Mouse (Mus musculus): ENCODE results near the gene Apba1. TPM values are rescaled to one million over a fixed set of nuclear protein-coding genes. Genes with fewer than 3 reads are reported as not detected.

The Apba1 gene
- polyA plus RNA-seq, 1 experiment from 2014 or later, result 0.79 TPM

DNA sequence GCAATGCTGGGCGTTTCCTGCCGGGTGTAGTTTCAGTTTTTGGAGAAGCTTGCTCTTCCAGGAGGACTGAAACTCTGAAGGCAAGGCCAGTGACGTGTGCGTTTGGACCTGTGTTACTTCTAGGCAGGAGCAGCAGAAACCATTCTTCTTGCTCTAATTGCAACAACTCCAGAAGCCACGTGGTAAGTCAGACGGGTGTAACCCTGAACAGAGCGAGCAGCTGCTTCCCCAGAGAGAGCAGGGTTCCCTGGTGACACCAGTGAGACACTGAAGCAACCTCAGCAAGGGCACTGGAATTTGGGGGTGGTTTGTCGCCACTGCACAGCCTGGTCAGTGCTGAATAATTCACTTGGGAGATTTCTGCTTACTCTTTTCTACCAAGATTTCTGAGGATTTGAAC is 138.2 kb downstream of the Apba1 start:
- H3K4me1 ChIP-seq (ENCODE audit: control insufficient read depth, insufficient read depth, low read length), result no peaks in the 10 kb centered on the region
- H3K4me3 ChIP-seq (ENCODE audit: low read length), result no peak overlapping the region
- H3K36me3 ChIP-seq (ENCODE audit: control insufficient read depth, insufficient read depth, low read length), result no peaks in the 10 kb centered on the region
- peaks cover 20% of the 10 kb centered on the region for H3K27me3 ChIP-seq (ENCODE audit: control insufficient read depth, insufficient read depth, low read length)
- WGBS, result 72% methylated on average over 8 of the region's 8 CpGs
- H3K9me3 ChIP-seq (ENCODE audit: control insufficient read depth, low read length), result no peaks in the 10 kb centered on the region; the same call in 1 of the 2 replicates
- no peak for ATAC-seq (ENCODE audit: low FRiP score, low TSS enrichment)
- H3K4me2 ChIP-seq (replicated peaks; ENCODE audit: low read depth, low read length), result no peak overlapping the region
- no peak overlapping the region for H3K9ac ChIP-seq (ENCODE audit: low read depth, low read length)
- H3K27ac ChIP-seq (ENCODE audit: low read depth, low read length), result no peak overlapping the region

DNA sequence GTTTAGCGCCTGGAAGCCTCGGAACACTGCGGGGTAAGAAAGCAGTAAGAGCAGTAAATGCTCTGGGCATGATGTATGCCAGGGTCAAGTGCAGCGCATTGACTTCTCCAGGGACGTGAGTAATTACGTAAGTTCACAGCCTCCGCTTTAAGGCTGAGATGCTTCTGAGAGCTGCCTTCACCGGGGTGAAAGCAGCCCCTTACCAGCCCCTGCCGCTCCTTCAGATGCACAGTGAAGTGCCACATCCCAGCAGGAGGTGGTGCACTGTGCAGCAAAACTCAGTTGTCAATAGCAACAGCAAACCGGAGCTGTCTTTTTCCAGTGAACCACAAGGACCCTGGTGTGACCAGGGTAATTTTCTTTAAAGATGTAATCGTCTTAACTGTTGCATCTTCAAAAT is 139.8 kb downstream of the Apba1 start:
- Histone ChIP-seq H3K4me2 (replicated peaks; ENCODE audit: low read depth, low read length) (no peak overlapping the region), H3K4me3 (ENCODE audit: low read length) (no peak overlapping the region), H3K4me1 (ENCODE audit: control insufficient read depth, insufficient read depth, low read length) (no peaks in the 10 kb centered on the region), H3K27ac (ENCODE audit: low read depth, low read length) (no peak overlapping the region), H3K9ac (ENCODE audit: low read depth, low read length) (no peak overlapping the region), H3K36me3 (ENCODE audit: control insufficient read depth, insufficient read depth, low read length) (no peaks in the 10 kb centered on the region), H3K27me3 (ENCODE audit: control insufficient read depth, insufficient read depth, low read length) (peaks cover 5% of the 10 kb centered on the region; the same call in 1 of the 2 replicates), H3K9me3 (ENCODE audit: control insufficient read depth, low read length) (no peaks in the 10 kb centered on the region; the same call in 1 of the 2 replicates)
- WGBS, result 36% methylated on average over 11 of the region's 11 CpGs
- no peak for ATAC-seq (ENCODE audit: low FRiP score, low TSS enrichment)

DNA sequence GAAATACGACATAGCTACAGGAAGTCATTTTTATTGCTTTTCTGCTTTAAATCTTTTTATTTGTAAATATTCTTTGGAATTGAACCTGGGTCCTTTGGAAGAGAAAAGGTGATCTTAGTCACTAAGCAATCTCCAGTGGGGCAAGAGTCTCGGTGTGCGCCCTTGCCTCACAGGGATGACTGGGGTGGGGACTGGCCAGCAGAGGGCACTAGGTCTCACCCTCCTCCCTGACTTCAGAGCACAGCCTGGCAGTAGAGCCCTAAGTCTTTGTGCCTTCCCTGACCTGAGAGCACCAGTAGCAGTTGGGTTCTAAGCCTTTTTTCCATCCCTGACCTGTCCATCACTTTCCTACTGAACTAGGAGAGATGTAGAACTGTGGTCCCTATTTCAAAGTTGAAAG is 142.5 kb downstream of the Apba1 start:
- Histone ChIP-seq H3K27ac (ENCODE audit: low read depth, low read length) (no peak overlapping the region), H3K9me3 (ENCODE audit: control insufficient read depth, low read length) (no peaks in the 10 kb centered on the region), H3K27me3 (ENCODE audit: control insufficient read depth, insufficient read depth, low read length) (no peaks in the 10 kb centered on the region; the same call in 1 of the 2 replicates), H3K9ac (ENCODE audit: low read depth, low read length) (no peak overlapping the region), H3K4me3 (ENCODE audit: low read length) (no peak overlapping the region), H3K4me1 (ENCODE audit: control insufficient read depth, insufficient read depth, low read length) (no peaks in the 10 kb centered on the region), H3K36me3 (ENCODE audit: control insufficient read depth, insufficient read depth, low read length) (no peaks in the 10 kb centered on the region), H3K4me2 (replicated peaks; ENCODE audit: low read depth, low read length) (no peak overlapping the region)
- ATAC-seq (ENCODE audit: low FRiP score, low TSS enrichment), result no peak
- 73% methylated on average over 3 of the region's 3 CpGs for WGBS

DNA sequence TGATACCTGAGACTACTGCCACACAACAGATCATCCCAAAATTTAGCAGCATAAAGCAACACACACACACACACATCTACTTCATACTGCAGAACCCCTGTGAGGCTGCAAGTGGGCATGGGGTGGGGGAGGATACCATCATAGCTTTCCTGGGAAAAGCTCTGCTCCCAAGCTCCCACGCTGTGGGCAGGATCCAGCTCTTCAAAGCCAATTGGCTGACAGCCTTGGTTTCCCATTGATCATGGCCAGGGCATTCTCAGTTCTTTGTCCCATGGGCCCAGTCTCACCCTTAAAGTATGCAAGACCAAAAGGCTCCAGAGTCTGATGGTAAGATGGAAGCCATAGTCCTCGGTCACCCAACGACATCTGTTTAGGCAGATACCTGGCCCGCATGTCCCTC is 143.1 kb downstream of the Apba1 start:
- H3K4me2 ChIP-seq (replicated peaks; ENCODE audit: low read depth, low read length), result no peak overlapping the region
- no peaks in the 10 kb centered on the region for H3K4me1 ChIP-seq (ENCODE audit: control insufficient read depth, insufficient read depth, low read length)
- 95% methylated on average over 4 of the region's 4 CpGs for WGBS
- no peaks in the 10 kb centered on the region for H3K36me3 ChIP-seq (ENCODE audit: control insufficient read depth, insufficient read depth, low read length)
- no peak for ATAC-seq (ENCODE audit: low FRiP score, low TSS enrichment)
- H3K27me3 ChIP-seq (ENCODE audit: control insufficient read depth, insufficient read depth, low read length), result no peaks in the 10 kb centered on the region; the same call in 1 of the 2 replicates
- H3K27ac ChIP-seq (ENCODE audit: low read depth, low read length), result no peak overlapping the region
- H3K4me3 ChIP-seq (ENCODE audit: low read length), result no peak overlapping the region
- no peak overlapping the region for H3K9ac ChIP-seq (ENCODE audit: low read depth, low read length)
- no peaks in the 10 kb centered on the region for H3K9me3 ChIP-seq (ENCODE audit: control insufficient read depth, low read length)

DNA sequence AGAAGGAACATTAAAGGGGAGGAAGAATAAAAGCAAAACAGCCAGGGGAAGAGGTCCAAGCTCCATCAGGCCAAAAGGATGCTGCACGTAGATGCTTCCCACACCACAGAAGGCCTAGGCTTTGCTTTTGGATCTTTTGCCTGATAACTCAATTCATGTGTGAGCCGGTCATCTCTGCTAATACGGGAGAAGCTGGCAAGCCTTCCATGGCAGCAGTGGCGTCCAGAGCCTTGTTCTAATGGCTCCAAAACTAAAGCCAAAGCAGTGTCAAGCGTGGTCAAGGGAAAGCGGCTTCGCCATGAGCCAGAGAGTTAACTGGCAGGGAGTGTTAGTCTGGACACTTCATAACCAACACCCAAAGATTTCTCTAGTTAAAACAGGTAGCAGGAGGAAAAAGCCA is 144.4 kb downstream of the Apba1 start:
- Histone ChIP-seq H3K27ac (ENCODE audit: low read depth, low read length) (no peak overlapping the region), H3K27me3 (ENCODE audit: control insufficient read depth, insufficient read depth, low read length) (no peaks in the 10 kb centered on the region; the same call in 1 of the 2 replicates), H3K4me2 (replicated peaks; ENCODE audit: low read depth, low read length) (no peak overlapping the region), H3K9me3 (ENCODE audit: control insufficient read depth, low read length) (no peaks in the 10 kb centered on the region), H3K4me1 (ENCODE audit: control insufficient read depth, insufficient read depth, low read length) (no peaks in the 10 kb centered on the region), H3K36me3 (ENCODE audit: control insufficient read depth, insufficient read depth, low read length) (no peaks in the 10 kb centered on the region), H3K9ac (ENCODE audit: low read depth, low read length) (no peak overlapping the region), H3K4me3 (ENCODE audit: low read length) (no peak overlapping the region)
- no peak for ATAC-seq (ENCODE audit: low FRiP score, low TSS enrichment)
- 93% methylated on average over 7 of the region's 7 CpGs for WGBS

DNA sequence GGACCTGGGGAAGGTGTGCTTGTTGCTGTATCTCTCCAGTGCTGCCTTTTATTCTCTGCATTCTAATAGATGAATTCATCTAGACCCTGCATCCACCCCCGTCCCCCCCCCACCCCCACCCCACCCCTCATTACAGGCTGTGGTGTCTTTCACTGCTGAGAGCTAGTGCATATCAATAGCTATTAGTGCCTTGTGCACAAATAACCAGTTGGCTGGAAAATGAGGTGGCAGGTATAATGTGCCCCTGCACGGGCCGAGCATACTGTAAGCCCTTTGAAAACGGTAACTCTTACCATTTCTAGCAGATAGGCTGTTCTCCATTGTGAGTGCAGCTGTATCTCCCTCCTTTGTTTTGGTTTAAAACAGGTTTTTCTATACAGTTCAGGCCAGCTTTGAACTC is 146.2 kb downstream of the Apba1 start:
- H3K9me3 ChIP-seq (ENCODE audit: control insufficient read depth, low read length), result no peaks in the 10 kb centered on the region
- no peaks in the 10 kb centered on the region for H3K27me3 ChIP-seq (ENCODE audit: control insufficient read depth, insufficient read depth, low read length)
- ATAC-seq (ENCODE audit: low FRiP score, low TSS enrichment), result no peak
- no peak overlapping the region for H3K27ac ChIP-seq (ENCODE audit: low read depth, low read length)
- 66% methylated on average over 4 of the region's 4 CpGs for WGBS
- no peak overlapping the region for H3K4me3 ChIP-seq (ENCODE audit: low read length)
- H3K4me1 ChIP-seq (ENCODE audit: control insufficient read depth, insufficient read depth, low read length), result no peaks in the 10 kb centered on the region
- no peak overlapping the region for H3K4me2 ChIP-seq (replicated peaks; ENCODE audit: low read depth, low read length)
- no peaks in the 10 kb centered on the region for H3K36me3 ChIP-seq (ENCODE audit: control insufficient read depth, insufficient read depth, low read length)
- no peak overlapping the region for H3K9ac ChIP-seq (ENCODE audit: low read depth, low read length)

DNA sequence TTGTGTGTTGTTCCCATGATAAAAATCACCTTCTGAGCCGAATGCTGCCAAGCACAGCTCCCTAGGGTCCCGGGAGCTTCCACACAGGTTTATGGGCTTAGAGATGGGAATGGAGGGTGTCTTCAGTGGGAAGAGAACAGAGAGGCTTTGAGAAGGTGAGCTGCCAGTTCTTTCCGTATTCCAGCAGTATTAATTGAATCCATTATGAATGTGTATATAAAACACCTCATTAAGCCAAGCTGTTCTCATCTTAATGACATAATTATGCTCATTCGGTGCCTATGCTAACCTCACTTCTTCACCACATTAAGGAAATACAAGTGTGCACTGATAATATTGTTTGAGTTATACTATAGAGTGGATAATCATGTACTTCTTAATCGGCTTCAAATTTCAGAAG is 147.1 kb downstream of the Apba1 start:
- WGBS, result 78% methylated on average over 5 of the region's 5 CpGs
- ATAC-seq (ENCODE audit: low FRiP score, low TSS enrichment), result no peak

DNA sequence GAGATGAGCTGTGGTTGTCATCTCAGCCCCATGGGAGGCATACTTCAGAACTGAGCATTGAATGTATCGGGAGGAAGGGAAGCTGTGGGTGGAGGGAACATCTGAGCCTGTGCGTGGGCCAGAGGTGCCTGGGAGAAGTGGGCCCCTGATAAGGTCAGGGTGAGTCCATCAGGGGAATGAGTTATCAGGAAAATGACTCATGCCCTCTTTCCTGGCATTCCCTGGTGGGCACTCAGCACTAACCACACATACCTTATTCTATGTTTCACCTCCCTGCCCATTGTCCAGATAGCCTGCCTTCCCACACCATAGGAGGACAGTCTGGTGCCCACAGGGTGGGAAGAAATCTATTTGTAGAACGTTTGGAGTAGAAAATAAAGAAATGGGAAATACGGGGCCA is 151.7 kb downstream of the Apba1 start:
- Histone ChIP-seq H3K27me3 (ENCODE audit: control insufficient read depth, insufficient read depth, low read length) (no peaks in the 10 kb centered on the region), H3K27ac (ENCODE audit: low read depth, low read length) (no peak overlapping the region), H3K4me1 (ENCODE audit: control insufficient read depth, insufficient read depth, low read length) (no peaks in the 10 kb centered on the region), H3K4me3 (ENCODE audit: low read length) (no peak overlapping the region), H3K36me3 (ENCODE audit: control insufficient read depth, insufficient read depth, low read length) (no peaks in the 10 kb centered on the region), H3K9me3 (ENCODE audit: control insufficient read depth, low read length) (no peaks in the 10 kb centered on the region), H3K9ac (ENCODE audit: low read depth, low read length) (no peak overlapping the region), H3K4me2 (replicated peaks; ENCODE audit: low read depth, low read length) (no peak overlapping the region)
- no peak for ATAC-seq (ENCODE audit: low FRiP score, low TSS enrichment)
- WGBS, result 65% methylated on average over 4 of the region's 4 CpGs

More for the DNA sequence above, 147.1 kb downstream of the Apba1 start:
- no peak overlapping the region for H3K9ac ChIP-seq (ENCODE audit: low read depth, low read length)
- H3K9me3 ChIP-seq (ENCODE audit: control insufficient read depth, low read length), result no peaks in the 10 kb centered on the region
- no peak overlapping the region for H3K4me2 ChIP-seq (replicated peaks; ENCODE audit: low read depth, low read length)
- H3K4me1 ChIP-seq (ENCODE audit: control insufficient read depth, insufficient read depth, low read length), result no peaks in the 10 kb centered on the region
- no peak overlapping the region for H3K27ac ChIP-seq (ENCODE audit: low read depth, low read length)
- no peaks in the 10 kb centered on the region for H3K27me3 ChIP-seq (ENCODE audit: control insufficient read depth, insufficient read depth, low read length)
- no peak overlapping the region for H3K4me3 ChIP-seq (ENCODE audit: low read length)
- H3K36me3 ChIP-seq (ENCODE audit: control insufficient read depth, insufficient read depth, low read length), result no peaks in the 10 kb centered on the region

DNA sequence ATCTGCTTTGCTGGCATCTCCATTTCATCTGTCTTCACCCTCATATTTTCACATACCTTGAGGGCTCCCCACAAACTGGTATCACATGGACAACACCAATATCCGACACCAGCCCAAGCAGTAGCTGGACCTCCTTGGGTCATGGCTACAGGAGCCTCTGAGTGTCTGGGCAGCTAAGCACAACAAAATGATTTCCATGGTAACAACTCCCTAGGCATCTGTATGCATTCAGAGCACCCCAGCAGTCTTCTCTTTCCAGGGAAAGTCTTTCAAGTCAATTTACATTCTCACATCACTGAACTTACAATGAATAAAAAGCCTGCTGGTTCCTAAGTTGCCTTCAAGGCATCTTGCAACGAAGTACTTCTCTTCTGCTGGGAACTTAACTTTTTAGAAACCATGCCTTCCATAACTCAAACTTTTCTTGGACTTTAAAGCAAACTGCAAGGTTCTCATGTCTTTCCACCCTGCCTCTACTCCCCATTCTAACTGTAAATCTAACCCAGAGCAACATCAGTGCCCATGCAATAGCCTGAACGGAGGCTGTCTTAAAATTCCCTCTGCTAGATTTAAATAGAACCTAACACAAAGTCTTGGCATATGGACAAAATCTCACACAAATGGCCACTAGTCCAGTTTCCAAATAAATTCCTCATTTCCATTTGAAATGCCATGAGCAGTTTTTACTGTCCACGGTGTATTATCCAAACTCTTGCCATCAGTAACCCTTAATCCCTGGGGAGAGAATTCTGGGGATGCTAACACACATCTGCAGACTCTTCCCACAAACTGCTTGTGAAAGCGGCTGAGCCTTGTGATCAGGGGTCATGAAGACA is 160.9 kb downstream of the Apba1 start:
- whole genome bisulfite sequencing, result 66% methylated on average over 5 of the region's 5 CpGs
- Histone ChIP-seq H3K36me3 (ENCODE audit: control insufficient read depth, insufficient read depth, low read length) (no peaks in the 10 kb centered on the region), H3K27me3 (ENCODE audit: control insufficient read depth, insufficient read depth, low read length) (no peaks in the 10 kb centered on the region), H3K4me1 (ENCODE audit: control insufficient read depth, insufficient read depth, low read length) (no peaks in the 10 kb centered on the region; the same call in 1 of the 2 replicates), H3K27ac (ENCODE audit: low read depth, low read length) (no peak overlapping the region), H3K4me3 (ENCODE audit: low read length) (no peak overlapping the region), H3K4me2 (replicated peaks; ENCODE audit: low read depth, low read length) (no peak overlapping the region), H3K9me3 (ENCODE audit: control insufficient read depth, low read length) (no peaks in the 10 kb centered on the region), H3K9ac (ENCODE audit: low read depth, low read length) (no peak overlapping the region)
- no peak for ATAC-seq (ENCODE audit: low FRiP score, low TSS enrichment)
